Mouse (Mus musculus) kidney, embryonic 15.5 days (tissue): ENCODE data around the gene Ehbp1l1. TPM values are rescaled to one million over a fixed set of nuclear protein-coding genes. Genes with fewer than 3 reads are reported as not detected.
A peak's percentile ranks its signal among the peaks of the same experiment; 100 is the strongest.
"Not testable (repeated sequence)": the region's sequence is repeated elsewhere in the genome, so short reads cannot be mapped to it uniquely, and the experiment has no call there.

Experiments
- ATAC-seq: fragments of 200-750 bp; cut with Nextera tagmentation; replicated peaks from 2 replicates; pipeline ENCODE4 v1.8.0; 2017; ENCODE audit warnings: moderate TSS enrichment; ENCODE audit not compliant: low FRiP score
- H3K27ac ChIP-seq: fragments of 300-500 bp; sonication (generic); 2 replicates; pipeline ENCODE4 v1.5.1; 2015; ENCODE audit warnings: mild to moderate bottlenecking, inconsistent platforms
- H3K27me3 ChIP-seq: fragments of 300-500 bp; sonication (generic); 2 replicates; pipeline ENCODE4 v1.6.1; 2015; ENCODE audit warnings: inconsistent platforms
- H3K36me3 ChIP-seq: fragments of 300-500 bp; sonication (generic); 2 replicates; pipeline ENCODE4 v1.6.1; 2015; ENCODE audit warnings: inconsistent platforms
- H3K4me1 ChIP-seq: fragments of 300-500 bp; sonication (generic); 2 replicates; pipeline ENCODE4 v1.6.1; 2015; ENCODE audit warnings: inconsistent platforms
- H3K4me2 ChIP-seq: fragments of 300-500 bp; sonication (generic); 2 replicates; pipeline ENCODE4 v1.6.1; 2015; ENCODE audit warnings: moderate library complexity, mild to moderate bottlenecking, inconsistent platforms
- H3K4me3 ChIP-seq: fragments of 300-500 bp; sonication (generic); replicated peaks from 2 replicates; pipeline ENCODE4 v1.5.1; 2015; ENCODE audit warnings: mild to moderate bottlenecking, inconsistent platforms
- H3K9ac ChIP-seq: fragments of 300-500 bp; sonication (generic); 2 replicates; pipeline ENCODE4 v1.6.1; 2015; ENCODE audit warnings: mild to moderate bottlenecking, inconsistent platforms
- H3K9me3 ChIP-seq: fragments of 300-500 bp; sonication (generic); replicated peaks from 2 replicates; pipeline ENCODE4 v1.6.1; 2016; ENCODE audit warnings: inconsistent platforms
- WGBS: fragments of 180-500 bp; shearing (Covaris S2); methylation state at CpG from one replicate; pipeline ENCODE4 v1.1.7; 2015; ENCODE audit warnings: mixed read lengths; 5-methylcytosine and 5-hydroxymethylcytosine counted together
- polyA plus RNA-seq: library from polyadenylated mRNA; unstranded; fragments of >200 nt; fragmentation: Nextera tagmentation; extraction: Ambion mirVana; gene quantifications from 2 replicates; pipeline ENCODE4 v1.2.1, GENCODE M21; 2015

The Ehbp1l1 gene
- polyA plus RNA-seq, 1 experiment from 2014 or later: 25.9 TPM

GRCm38 (mm10) chr19:5693801-5694200 is 32.3 kb downstream of the Ehbp1l1 start:
- H3K27ac ChIP-seq: no peak overlapping the region
- 83% methylated on average over 6 of the region's 6 CpGs for WGBS
- peak overlapping the region; percentile 96 for H3K4me2 ChIP-seq
- no peaks in the 10 kb centered on the region for H3K27me3 ChIP-seq
- peaks cover 76% of the 10 kb centered on the region for H3K36me3 ChIP-seq
- H3K9ac ChIP-seq: no peak overlapping the region
- peak overlapping the region; percentile 81 for H3K4me3 ChIP-seq
- no peak for ATAC-seq
- H3K9me3 ChIP-seq: no peaks in the 10 kb centered on the region
- H3K4me1 ChIP-seq: peaks cover 59% of the 10 kb centered on the region

- Histone ChIP-seq H3K4me3 (peak overlapping the region; percentile 81), H3K4me2 (peak overlapping the region; percentile 96), H3K36me3 (peaks cover 68% of the 10 kb centered on the region), H3K9me3 (no peaks in the 10 kb centered on the region), H3K27ac (peak overlapping the region; percentile 96), H3K27me3 (no peaks in the 10 kb centered on the region), H3K4me1 (peaks cover 60% of the 10 kb centered on the region), H3K9ac (peak overlapping the region; percentile 78)
- ATAC-seq: no peak
- WGBS: 64% methylated on average over 10 of the region's 10 CpGs
Observed at GRCm38 (mm10) chr19:5692913-5693396, 33.2 kb downstream of the Ehbp1l1 start.

DNA sequence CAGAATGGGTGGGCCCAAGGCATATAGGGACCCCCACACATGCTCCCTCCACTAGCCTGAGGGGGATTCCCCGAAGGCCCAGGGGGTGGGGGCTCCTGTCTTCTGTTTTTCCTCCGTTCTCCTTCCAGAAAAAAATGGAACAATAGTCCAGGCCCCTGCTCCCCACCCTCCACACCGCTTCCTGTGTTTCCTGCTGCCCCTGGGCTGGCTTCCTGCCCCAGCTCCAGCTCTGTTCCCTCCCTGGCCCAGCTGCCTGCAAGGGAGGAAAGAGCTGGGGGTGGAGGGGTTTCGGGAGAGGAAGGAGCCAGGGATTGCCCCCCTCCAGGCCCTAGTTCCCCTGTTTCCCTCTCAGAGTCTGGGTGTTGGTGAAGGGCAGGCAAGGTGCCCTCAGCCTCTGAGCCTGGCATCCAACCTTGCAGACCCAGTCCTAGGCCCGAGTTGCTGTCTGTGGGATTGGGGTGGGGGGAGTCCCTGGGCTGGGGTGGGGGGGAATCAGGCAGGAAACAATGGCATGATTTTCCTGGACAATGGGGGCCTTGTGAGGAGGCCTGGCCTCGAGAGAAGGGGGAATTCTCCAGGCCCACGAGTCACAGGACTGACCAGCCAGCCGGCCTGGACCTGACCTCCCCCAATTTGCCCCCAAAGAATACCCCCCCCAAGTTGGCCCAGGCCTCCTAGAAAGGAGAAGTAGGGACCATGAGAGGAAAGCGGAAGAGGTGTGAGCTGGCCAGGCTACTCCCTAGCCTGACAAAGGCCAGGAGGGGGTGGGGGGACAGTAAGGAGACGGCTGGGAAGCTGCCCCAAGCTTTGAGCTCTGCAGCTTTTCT is 33.8 kb downstream of the Ehbp1l1 start:
- H3K4me1 ChIP-seq: peaks cover 67% of the 10 kb centered on the region
- peak overlapping the region; percentile 81 for H3K4me3 ChIP-seq
- no peaks in the 10 kb centered on the region for H3K9me3 ChIP-seq
- peak overlapping the region; percentile 96 for H3K4me2 ChIP-seq
- ATAC-seq: no peak
- WGBS: 47% methylated on average over 10 of the region's 10 CpGs
- H3K36me3 ChIP-seq: peaks cover 61% of the 10 kb centered on the region
- H3K9ac ChIP-seq: peak overlapping the region; percentile 78
- H3K27me3 ChIP-seq: no peaks in the 10 kb centered on the region
- peak overlapping the region; percentile 96 for H3K27ac ChIP-seq

- Histone ChIP-seq H3K9me3 (no peaks in the 10 kb centered on the region), H3K27me3 (no peaks in the 10 kb centered on the region), H3K4me2 (peak overlapping the region; percentile 96), H3K4me3 (peak overlapping the region; percentile 81), H3K27ac (peak overlapping the region; percentile 96), H3K36me3 (peaks cover 54% of the 10 kb centered on the region), H3K4me1 (peaks cover 71% of the 10 kb centered on the region), H3K9ac (peak overlapping the region; percentile 78)
- WGBS: 69% methylated on average over 5 of the region's 5 CpGs
- no peak for ATAC-seq
Observed at GRCm38 (mm10) chr19:5691601-5692000, 34.5 kb downstream of the Ehbp1l1 start.

DNA sequence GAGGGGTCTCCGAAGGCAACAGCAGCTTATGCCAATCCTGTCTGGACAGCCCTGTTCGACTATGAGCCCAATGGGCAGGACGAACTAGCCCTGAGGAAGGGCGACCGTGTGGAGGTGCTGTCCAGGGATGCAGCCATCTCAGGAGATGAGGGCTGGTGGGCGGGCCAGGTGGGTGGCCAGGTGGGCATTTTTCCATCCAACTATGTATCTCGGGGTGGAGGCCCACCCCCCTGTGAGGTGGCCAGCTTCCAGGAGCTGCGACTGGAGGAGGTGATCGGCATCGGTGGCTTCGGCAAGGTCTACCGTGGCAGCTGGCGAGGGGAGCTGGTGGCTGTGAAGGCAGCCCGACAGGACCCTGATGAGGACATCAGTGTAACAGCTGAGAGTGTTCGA is 35.8 kb downstream of the Ehbp1l1 start:
- no peak for ATAC-seq
- Histone ChIP-seq H3K4me3 (peak overlapping the region; percentile 81), H3K27ac (peak overlapping the region; percentile 96), H3K9ac (peak overlapping the region; percentile 78), H3K9me3 (no peaks in the 10 kb centered on the region), H3K36me3 (peaks cover 54% of the 10 kb centered on the region), H3K4me1 (peaks cover 58% of the 10 kb centered on the region), H3K4me2 (peak overlapping the region; percentile 96), H3K27me3 (no peaks in the 10 kb centered on the region)
- 55% methylated on average over 15 of the region's 15 CpGs for WGBS

- peak; percentile 55 for ATAC-seq
- Histone ChIP-seq H3K9me3 (no peaks in the 10 kb centered on the region), H3K27ac (peak overlapping the region; percentile 96), H3K4me2 (peak overlapping the region; percentile 96), H3K36me3 (peaks cover 54% of the 10 kb centered on the region), H3K4me1 (peaks cover 53% of the 10 kb centered on the region), H3K9ac (peak overlapping the region; percentile 78), H3K4me3 (peak overlapping the region; percentile 81), H3K27me3 (no peaks in the 10 kb centered on the region)
- WGBS: 4% methylated on average over 42 of the region's 42 CpGs
Observed at GRCm38 (mm10) chr19:5689565-5690342, 36.4 kb downstream of the Ehbp1l1 start.

DNA sequence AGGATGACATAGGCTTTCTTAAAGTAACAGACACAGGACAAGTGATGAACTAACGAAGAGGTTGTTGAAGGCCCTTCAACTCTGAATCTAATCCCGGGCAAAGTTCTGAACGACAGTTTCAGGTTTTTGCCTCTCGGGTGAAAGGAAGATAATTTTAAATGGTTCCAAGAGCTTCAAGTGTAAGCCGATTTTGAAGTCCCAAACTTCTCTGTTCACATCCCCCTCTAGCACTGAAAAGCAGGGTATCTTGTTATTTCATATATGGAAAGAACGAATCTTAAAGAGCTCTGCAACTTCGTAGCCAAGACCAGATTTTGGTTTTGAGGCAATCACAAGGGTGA is 37.1 kb downstream of the Ehbp1l1 start:
- ATAC-seq: no peak
- Histone ChIP-seq H3K4me1 (peaks cover 53% of the 10 kb centered on the region), H3K9me3 (no peaks in the 10 kb centered on the region), H3K27ac (peak overlapping the region; percentile 96), H3K27me3 (no peaks in the 10 kb centered on the region), H3K36me3 (peaks cover 55% of the 10 kb centered on the region), H3K4me2 (peak overlapping the region; percentile 96), H3K9ac (peak overlapping the region; percentile 78), H3K4me3 (peak overlapping the region; percentile 81)
- under 1% methylated on average over 7 of the region's 7 CpGs for WGBS

DNA sequence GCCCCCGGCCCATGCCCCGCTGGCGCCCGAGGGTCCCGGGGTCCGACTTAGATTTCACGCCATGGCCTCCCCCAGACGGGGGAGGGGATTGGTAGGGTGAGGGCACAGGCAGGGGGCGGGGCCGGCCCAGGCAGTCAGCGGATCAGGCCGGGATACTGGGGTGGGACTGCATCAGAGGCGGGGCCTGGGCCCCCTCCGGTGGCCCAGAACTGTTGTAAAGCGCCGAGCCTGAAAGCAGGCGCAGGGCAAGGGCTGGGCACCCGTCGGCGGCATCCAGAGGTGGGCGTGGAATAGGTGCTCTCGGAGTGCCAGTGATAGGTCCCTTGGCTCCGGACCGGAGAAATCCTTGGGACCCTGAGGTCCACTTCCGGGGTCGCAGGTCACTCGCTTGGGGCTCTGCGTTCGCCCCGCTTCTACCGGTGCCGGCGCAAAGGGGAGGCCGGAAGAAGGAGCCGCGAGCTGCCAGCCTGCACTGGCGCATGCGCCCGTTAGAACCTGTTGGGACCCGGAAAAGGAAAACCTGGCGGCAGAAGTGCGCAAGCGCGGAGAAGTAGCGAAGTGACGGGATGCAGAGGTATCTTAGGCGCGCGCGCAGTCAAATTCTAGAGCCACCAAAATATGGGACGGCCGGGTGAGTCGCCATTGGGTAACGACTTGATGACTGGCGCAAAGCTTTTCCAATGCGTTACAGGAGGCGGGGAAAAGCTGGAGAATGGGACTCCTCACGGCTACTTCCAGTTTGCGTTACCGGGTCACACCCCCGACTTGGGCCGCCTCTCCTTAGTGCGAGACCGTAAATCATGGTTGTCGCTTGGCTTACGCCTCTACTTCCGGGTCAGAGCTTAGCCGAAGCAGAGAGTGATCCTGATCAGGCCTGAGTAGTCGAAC is 37.7 kb downstream of the Ehbp1l1 start, which contains the start of the genes Map3k11 and Pcnx3:
TSS of gene Map3k11 (plus strand) at position 543 of the 888 bp plus-strand sequence.
TSS of gene Pcnx3 (minus strand) at position 709 of the 888 bp plus-strand sequence.
- H3K36me3 ChIP-seq: peaks cover 55% of the 10 kb centered on the region
- peaks cover 48% of the 10 kb centered on the region for H3K4me1 ChIP-seq
- peak within 1 kb of the TSS; percentile 81 for H3K4me3 ChIP-seq
- H3K27ac ChIP-seq: peak within 1 kb of the TSS; percentile 96
- H3K9me3 ChIP-seq: no peaks in the 10 kb centered on the region
- under 1% methylated on average over 69 of the region's 69 CpGs for WGBS
- H3K27me3 ChIP-seq: no peaks in the 10 kb centered on the region
- peak within 1 kb of the TSS; percentile 96 for H3K4me2 ChIP-seq
- ATAC-seq: peak; percentile 89
- H3K9ac ChIP-seq: peak within 1 kb of the TSS; percentile 79

DNA sequence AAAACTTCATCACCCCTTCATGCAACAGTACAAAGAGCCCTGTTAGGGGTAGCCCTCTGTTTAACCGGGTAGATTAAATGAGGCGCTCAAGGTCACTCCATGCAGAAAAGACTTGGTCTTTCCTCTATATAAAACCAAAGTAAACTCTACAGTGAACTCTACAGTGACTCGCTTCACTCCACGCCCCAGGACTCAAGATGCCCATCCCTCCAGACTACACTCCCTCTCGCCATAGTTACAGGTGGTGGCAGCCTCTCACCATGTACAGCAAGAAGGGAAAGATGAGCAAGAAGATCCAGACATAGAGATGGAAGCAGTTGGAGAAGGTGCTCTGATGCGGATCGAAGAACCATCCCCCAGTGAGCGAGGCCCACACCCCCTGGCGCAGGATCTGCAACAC is 38.4 kb downstream of the Ehbp1l1 start:
- Histone ChIP-seq H3K36me3 (peaks cover 55% of the 10 kb centered on the region), H3K9ac (peak overlapping the region; percentile 79), H3K4me3 (peak overlapping the region; percentile 81), H3K4me1 (peaks cover 40% of the 10 kb centered on the region), H3K27ac (peak overlapping the region; percentile 96), H3K27me3 (no peaks in the 10 kb centered on the region), H3K9me3 (no peaks in the 10 kb centered on the region), H3K4me2 (peak overlapping the region; percentile 96)
- 15% methylated on average over 9 of the region's 9 CpGs for WGBS
- no peak for ATAC-seq

DNA sequence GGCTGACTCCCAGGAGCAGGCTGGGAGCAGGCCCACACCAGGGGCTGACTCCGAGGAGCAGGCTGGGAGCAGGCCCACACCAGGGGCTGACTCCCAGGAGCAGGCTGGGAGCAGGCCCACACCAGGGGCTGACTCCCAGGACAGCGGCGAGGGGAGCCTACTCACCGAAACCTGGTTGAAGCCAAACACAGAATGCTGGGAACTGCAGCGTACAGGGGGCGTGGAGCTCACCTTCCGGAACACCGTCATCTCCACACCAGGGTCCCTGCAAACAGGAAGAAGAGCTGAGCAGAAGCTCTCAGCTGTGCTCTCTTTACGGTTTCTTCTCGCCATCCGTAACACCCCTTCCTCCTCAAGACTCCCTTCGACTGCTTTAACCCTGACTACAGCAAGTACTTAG is 39.2 kb downstream of the Ehbp1l1 start:
- not testable (repeated sequence) for H3K9me3 ChIP-seq, H3K27ac ChIP-seq, ATAC-seq, H3K27me3 ChIP-seq
- Histone ChIP-seq H3K4me2 (peak overlapping the region; percentile 96), H3K4me3 (peak overlapping the region; percentile 81), H3K36me3 (peaks cover 59% of the 10 kb centered on the region), H3K4me1 (peaks cover 33% of the 10 kb centered on the region), H3K9ac (peak overlapping the region; percentile 79; the same call in 1 of the 2 replicates)
- 88% methylated on average over 12 of the region's 12 CpGs for WGBS

GRCm38 (mm10) chr19:5686437-5686836 is 39.7 kb downstream of the Ehbp1l1 start:
- H3K9ac ChIP-seq: no peak overlapping the region
- peaks cover 59% of the 10 kb centered on the region for H3K36me3 ChIP-seq
- H3K4me2 ChIP-seq: no peak overlapping the region
- no peak for ATAC-seq
- peaks cover 27% of the 10 kb centered on the region for H3K4me1 ChIP-seq
- no peaks in the 10 kb centered on the region for H3K9me3 ChIP-seq
- H3K27me3 ChIP-seq: no peaks in the 10 kb centered on the region
- 92% methylated on average over 13 of the region's 13 CpGs for WGBS
- no peak overlapping the region for H3K27ac ChIP-seq
- H3K4me3 ChIP-seq: no peak overlapping the region
